Mouse (Mus musculus) spleen, adult 18-20 months (tissue): ENCODE results near the gene Icmt.

ENCODE experiments used
- DNase-seq, 2 experiments: peaks; one replicate each; pipeline ENCODE4 v3.0.0; 2022; ENCODE audit warnings: mixed read lengths in 2 of 2

Gene Icmt

GRCm38 (mm10) chr4:152276389-152277347 is 20.4 kb upstream of the Icmt start:
- no peak for DNase-seq

GRCm38 (mm10) chr4:152277916-152278315 is 19.1 kb upstream of the Icmt start:
- DNase-seq, result no peak

GRCm38 (mm10) chr4:152278986-152279385 is 18.0 kb upstream of the Icmt start:
- DNase-seq, result no peak

- DNase-seq, result no peak
These were observed 15.4 kb upstream of the Icmt start for GRCm38 (mm10) chr4:152281601-152282000.

GRCm38 (mm10) chr4:152282721-152283120 is 14.3 kb upstream of the Icmt start:
- DNase-seq, result no peak

GRCm38 (mm10) chr4:152283186-152283950 is 13.7 kb upstream of the Icmt start:
- DNase-seq, result peak; percentile 68 to 84

DNA sequence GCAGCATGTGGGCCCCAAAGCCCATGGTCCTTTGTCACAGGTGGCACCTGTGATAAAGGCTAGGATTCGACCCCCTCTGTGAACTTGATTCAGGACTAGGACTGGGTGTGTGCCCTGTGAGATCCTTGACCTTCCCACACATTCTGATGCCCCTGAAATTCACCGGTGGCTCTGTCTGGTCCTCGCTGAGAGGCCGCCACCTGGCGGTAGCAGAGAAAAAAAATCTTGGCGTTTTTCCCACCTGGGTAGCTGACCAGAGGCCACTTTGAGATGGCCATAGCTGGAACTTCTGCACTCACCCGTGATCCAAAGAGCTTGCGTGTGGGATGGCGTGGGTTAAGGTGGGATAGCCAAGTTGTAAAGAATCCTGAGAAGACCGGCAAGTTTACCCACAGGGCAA is 11.5 kb upstream of the Icmt start:
- DNase-seq, result peak in 1 of 2 experiments; percentile 56

- no peak for DNase-seq
These were observed 10.8 kb upstream of the Icmt start for GRCm38 (mm10) chr4:152286183-152286582.

DNA sequence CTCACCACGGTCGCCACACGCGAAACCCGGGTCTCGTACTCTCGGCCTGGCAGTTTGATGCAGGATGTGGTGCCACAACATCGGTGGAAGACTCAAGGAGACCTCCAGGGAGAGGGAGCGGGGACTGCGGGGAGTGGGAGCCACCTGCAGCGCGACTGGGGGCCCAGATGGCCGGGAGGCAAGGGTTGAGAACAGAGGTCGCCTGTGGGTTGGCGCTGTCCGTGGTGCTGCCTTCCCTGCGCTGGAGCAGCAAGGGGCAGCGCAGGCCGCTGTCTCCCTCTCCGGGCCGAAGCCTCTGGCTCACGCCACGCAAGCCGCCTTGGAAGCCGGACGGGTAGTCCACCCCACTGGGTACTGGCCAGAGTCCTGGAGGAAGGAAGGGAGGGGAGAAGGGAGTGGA is 10.1 kb upstream of the Icmt start:
- peak; percentile 25 to 53 for DNase-seq

DNA sequence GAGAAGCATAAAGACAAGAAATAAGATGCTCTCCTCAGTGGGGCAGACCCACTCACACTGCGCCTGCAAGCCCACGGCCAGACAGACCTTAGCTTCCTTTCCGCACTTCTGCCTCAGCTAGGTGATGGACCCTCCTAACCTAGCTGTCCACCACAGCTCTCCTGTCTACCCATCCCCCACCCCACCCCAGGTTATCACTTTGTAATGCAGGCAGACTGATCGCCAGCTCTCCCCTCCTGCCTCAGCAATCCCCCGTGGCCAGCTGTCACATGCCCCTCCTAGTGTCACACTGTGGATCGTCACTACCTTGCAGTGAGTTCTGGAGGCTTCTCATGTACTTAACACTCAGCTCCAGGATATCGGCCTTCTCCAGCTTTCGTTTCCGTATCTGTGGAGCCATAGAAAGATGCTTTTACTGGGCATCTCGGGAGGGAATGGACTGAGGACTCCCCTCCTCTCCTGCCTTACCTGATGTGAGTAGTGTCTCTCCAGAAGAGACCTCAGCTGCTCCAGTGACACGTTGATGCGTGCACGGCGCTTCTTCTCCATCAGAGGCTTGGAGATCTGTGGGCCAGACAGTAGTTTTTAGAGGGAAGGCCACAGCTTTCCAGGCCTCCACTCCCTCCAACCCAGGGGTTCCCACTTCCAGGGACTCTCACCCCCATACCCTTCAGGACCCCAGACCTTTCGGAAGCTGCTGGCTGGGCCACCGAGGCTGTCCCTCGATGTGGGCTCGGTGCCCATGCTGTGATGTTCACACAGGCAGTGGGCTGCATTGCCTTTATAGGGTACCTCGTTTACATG is 9.5 kb upstream of the Icmt start:
- no peak for DNase-seq

DNA sequence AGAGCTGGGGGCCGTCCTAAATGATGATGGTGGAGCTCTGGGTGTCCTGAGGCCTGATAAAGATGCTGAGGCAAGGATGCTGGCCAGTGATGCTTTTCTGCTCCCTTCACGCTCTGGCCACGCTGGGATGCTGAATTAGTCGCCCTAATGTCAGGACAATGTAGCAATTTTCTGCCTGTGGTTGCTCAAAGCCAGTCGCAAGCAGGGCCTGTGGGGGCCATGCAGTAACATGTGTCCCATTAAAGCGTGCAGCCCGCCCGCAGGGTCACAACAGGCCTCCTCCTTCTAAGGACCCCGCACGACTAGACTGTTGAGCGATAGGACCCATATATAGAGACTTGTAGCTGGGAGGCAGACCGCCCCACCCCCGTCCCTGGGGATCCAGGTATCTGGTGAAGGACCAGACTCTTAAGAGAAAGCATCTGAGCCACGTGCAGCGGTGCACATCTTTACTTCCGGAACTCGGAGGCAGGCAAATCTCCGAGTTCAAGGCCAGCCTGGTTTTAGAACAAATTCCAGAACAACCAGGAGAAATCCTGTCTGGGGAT is 8.6 kb upstream of the Icmt start:
- no peak for DNase-seq

DNA sequence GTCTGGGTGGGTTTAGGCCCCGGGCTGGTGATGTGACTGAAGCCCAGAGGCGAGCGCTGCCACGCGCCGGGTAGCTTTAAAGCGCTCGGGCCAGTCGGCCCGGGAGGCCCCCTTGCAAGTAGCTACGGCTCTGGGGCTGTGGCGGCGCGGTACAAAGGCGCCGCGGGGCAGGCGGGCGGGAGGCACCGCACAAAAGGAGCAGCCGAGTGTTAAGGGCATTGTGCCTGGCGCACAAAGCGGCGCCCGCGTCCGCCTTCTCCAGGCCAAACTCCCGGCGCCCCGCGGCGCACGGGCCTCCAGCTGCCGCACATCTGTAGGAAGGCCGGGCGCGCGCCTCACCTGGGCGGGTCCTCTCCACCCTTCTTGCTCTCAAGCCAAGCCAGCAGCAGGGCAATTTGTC is 6.6 kb upstream of the Icmt start:
- no peak for DNase-seq

GRCm38 (mm10) chr4:152290991-152291390 is 6.0 kb upstream of the Icmt start:
- no peak for DNase-seq

- DNase-seq, result no peak
These were observed 5.5 kb upstream of the Icmt start, which contains the start of gene Hes3 for GRCm38 (mm10) chr4:152291562-152291961. TSS of gene Hes3 (minus strand) at chr4:152291662.

- DNase-seq, result no peak
These were observed 4.8 kb upstream of the Icmt start for GRCm38 (mm10) chr4:152292102-152292765.

DNA sequence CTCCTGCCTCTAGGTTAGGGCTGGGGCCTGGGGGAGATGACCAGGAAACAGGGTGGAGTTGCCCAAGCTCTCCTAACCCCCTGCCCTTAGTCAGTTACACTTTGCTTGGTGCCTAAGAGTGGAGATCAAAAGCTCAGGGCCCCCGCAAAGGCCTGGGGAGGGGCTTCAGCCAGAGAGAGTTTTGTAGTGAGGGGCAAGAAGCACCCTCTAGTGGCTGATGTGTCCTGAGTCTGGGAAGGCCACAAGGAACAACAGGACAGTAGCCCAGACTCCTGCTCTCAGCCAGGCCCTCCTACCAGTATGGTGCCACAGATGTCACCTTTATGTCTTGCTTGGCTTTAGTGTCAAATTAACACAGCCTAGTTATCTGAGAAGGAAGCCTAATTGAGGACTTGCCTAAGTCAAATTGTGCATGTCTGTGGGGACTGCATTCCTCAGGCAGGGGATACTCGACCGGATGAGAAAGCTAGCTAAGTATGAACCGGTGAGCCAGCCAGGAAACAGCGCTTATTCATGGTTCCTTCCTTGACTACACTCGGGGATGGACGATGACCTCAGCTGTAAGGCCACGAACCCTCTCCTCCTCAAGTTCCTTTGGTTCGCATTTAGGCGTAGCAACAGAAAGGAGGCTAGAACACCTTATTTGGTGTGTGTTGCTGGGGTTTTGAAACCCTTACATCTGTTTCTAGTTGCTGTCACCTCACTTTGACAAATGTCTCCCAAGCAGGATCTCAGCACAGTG is 2.7 kb upstream of the Icmt start:
- no peak for DNase-seq

GRCm38 (mm10) chr4:152295916-152296315 is 1.1 kb upstream of the Icmt start:
- no peak for DNase-seq

DNA sequence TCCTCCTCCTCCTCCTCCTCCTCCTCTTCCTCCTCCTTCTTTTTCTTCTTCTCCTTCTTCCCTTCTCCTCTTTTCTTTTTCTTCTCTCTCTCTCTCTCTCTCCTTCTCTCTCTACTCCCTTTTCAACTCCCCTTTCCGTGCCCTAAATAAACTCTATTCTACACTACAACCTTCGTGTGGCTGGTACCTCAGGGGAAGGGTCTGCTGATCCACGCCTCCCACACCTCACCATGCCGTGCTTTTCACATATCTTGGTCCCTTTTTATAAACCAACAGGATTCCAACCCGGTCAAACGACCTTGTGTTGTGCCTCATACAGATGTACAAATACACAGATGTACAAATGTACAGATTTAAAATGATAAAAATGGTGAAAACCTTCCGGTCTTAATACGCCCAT is 656 bp upstream of the Icmt start:
- no peak for DNase-seq

GRCm38 (mm10) chr4:152298836-152299235 is 1.8 kb downstream of the Icmt start:
- DNase-seq, result no peak

DNA sequence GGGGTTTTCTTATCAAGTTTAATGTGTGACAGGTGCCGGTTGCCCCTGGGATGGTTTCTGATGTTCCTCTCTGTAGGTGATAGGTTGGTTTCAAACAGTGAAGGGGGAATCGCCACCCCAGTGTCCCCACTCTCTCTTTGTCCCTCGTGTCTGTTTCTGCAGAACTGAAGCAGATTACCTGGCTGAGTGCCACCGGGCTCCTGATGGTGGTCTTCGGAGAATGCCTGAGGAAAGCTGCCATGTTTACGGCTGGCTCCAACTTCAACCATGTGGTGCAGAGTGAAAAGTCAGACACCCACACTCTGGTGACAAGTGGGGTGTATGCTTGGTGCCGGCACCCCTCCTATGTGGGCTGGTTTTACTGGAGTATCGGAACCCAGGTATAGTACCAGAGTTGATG is 3.3 kb downstream of the Icmt start:
- no peak for DNase-seq

DNA sequence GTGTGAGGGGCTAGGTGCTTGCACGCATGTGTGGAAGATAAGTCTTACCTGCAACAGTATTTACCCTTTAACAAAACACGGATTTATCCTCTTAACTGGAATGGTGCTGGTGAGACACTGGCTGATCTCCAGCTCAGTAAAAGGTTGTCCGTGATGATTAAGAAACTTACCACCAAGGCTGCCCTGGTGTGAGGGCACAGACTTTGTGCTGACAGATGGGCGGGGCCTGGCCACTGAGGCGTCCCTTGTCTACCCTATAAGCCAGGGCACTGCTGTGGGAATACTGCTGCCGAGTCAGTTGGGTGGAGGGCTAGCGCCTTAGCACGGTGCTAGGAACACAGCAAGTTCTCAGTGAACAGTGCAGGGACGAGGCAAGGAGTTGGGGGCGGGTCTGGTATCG is 5.0 kb downstream of the Icmt start:
- no peak for DNase-seq
